Mouse (Mus musculus) hindbrain, embryonic 12.5 days (tissue): ENCODE data around the gene Gm20388. TPM values are rescaled to one million over a fixed set of nuclear protein-coding genes. Genes with fewer than 3 reads are reported as not detected.

Experiments used
- ATAC-seq: fragments of 200-750 bp; cut with Nextera tagmentation; 2 replicates; pipeline ENCODE4 v1.8.0; 2017; ENCODE audit warnings: moderate TSS enrichment; ENCODE audit not compliant: low FRiP score
- H3K27ac ChIP-seq: fragments of 300-500 bp; sonication (generic); 2 replicates; pipeline ENCODE4 v1.5.1; 2016; ENCODE audit warnings: mild to moderate bottlenecking
- H3K27me3 ChIP-seq: fragments of 300-500 bp; sonication (generic); 2 replicates; pipeline ENCODE4 v1.6.1; 2016; ENCODE audit warnings: mild to moderate bottlenecking
- H3K36me3 ChIP-seq: fragments of 300-500 bp; sonication (generic); 2 replicates; pipeline ENCODE4 v1.6.1; 2016; ENCODE audit warnings: mild to moderate bottlenecking
- H3K4me1 ChIP-seq: fragments of 300-500 bp; sonication (generic); 2 replicates; pipeline ENCODE4 v1.6.1; 2016
- H3K4me2 ChIP-seq: fragments of 300-500 bp; sonication (generic); replicated peaks from 2 replicates; pipeline ENCODE4 v1.6.1; 2016; ENCODE audit warnings: mild to moderate bottlenecking
- H3K4me3 ChIP-seq: fragments of 300-500 bp; sonication (generic); 2 replicates; pipeline ENCODE4 v1.5.1; 2016; ENCODE audit warnings: mild to moderate bottlenecking
- H3K9ac ChIP-seq: fragments of 300-500 bp; sonication (generic); 2 replicates; pipeline ENCODE4 v1.6.1; 2016; ENCODE audit warnings: mild to moderate bottlenecking, moderate library complexity
- H3K9me3 ChIP-seq: fragments of 300-500 bp; sonication (generic); replicated peaks from 2 replicates; pipeline ENCODE4 v1.6.1; 2016; ENCODE audit warnings: mild to moderate bottlenecking
- WGBS: fragments of 180-500 bp; shearing (Covaris S2); methylation state at CpG from one replicate; pipeline ENCODE4 v1.1.7; 2016; 5-methylcytosine and 5-hydroxymethylcytosine counted together
- polyA plus RNA-seq: library from polyadenylated mRNA; unstranded; fragments of >200 nt; fragmentation: Nextera tagmentation; extraction: Ambion mirVana; gene quantifications from 2 replicates; pipeline ENCODE4 v1.2.1, GENCODE M21; 2016

The Gm20388 gene
- polyA plus RNA-seq, 1 experiment from 2014 or later, result not detected

GRCm38 (mm10) chr8:120859881-120860280, 949.2 kb downstream of the Gm20388 start:
- no peak for ATAC-seq

GRCm38 (mm10) chr8:120860423-120861126, 949.9 kb downstream of the Gm20388 start:
- H3K9ac ChIP-seq, result no peak overlapping the region
- no peak overlapping the region for H3K4me3 ChIP-seq
- H3K27me3 ChIP-seq, result peaks cover 7% of the 10 kb centered on the region
- 70% methylated on average over 24 of the region's 24 CpGs for WGBS
- no peaks in the 10 kb centered on the region for H3K36me3 ChIP-seq
- no peak for ATAC-seq
- no peak overlapping the region for H3K27ac ChIP-seq
- H3K4me1 ChIP-seq, result peaks cover 3% of the 10 kb centered on the region; the same call in 1 of the 2 replicates
- no peaks in the 10 kb centered on the region for H3K9me3 ChIP-seq
- H3K4me2 ChIP-seq, result no peak overlapping the region

More at GRCm38 (mm10) chr8:120859881-120860280, 949.2 kb downstream of the Gm20388 start:
- Histone ChIP-seq H3K27ac (no peak overlapping the region), H3K9me3 (no peaks in the 10 kb centered on the region), H3K27me3 (peaks cover 7% of the 10 kb centered on the region), H3K36me3 (no peaks in the 10 kb centered on the region), H3K9ac (no peak overlapping the region), H3K4me3 (no peak overlapping the region), H3K4me1 (peaks cover 3% of the 10 kb centered on the region; the same call in 1 of the 2 replicates), H3K4me2 (no peak overlapping the region)
- WGBS, result 79% methylated on average over 14 of the region's 14 CpGs

GRCm38 (mm10) chr8:120863683-120864082, 953.0 kb downstream of the Gm20388 start:
- no peak overlapping the region for H3K9ac ChIP-seq
- no peaks in the 10 kb centered on the region for H3K36me3 ChIP-seq
- no peak overlapping the region for H3K4me2 ChIP-seq
- no peaks in the 10 kb centered on the region for H3K9me3 ChIP-seq
- ATAC-seq, result no peak
- no peak overlapping the region for H3K4me3 ChIP-seq
- H3K4me1 ChIP-seq, result peaks cover 3% of the 10 kb centered on the region; the same call in 1 of the 2 replicates
- H3K27ac ChIP-seq, result no peak overlapping the region
- 90% methylated on average over 4 of the region's 4 CpGs for WGBS
- peaks cover 2% of the 10 kb centered on the region; the same call in 1 of the 2 replicates for H3K27me3 ChIP-seq

- Histone ChIP-seq H3K9ac (no peak overlapping the region), H3K36me3 (no peaks in the 10 kb centered on the region), H3K4me2 (no peak overlapping the region), H3K27me3 (no peaks in the 10 kb centered on the region), H3K4me3 (no peak overlapping the region), H3K4me1 (no peaks in the 10 kb centered on the region), H3K9me3 (no peaks in the 10 kb centered on the region), H3K27ac (no peak overlapping the region)
- WGBS, result 70% methylated on average over 6 of the region's 6 CpGs
- no peak for ATAC-seq
These were observed 956.7 kb downstream of the Gm20388 start for GRCm38 (mm10) chr8:120867386-120867785.

GRCm38 (mm10) chr8:120872661-120873060, 962.0 kb downstream of the Gm20388 start:
- Histone ChIP-seq H3K27me3 (peaks cover 3% of the 10 kb centered on the region; the same call in 1 of the 2 replicates), H3K4me3 (no peak overlapping the region), H3K9ac (no peak overlapping the region), H3K27ac (no peak overlapping the region), H3K9me3 (no peaks in the 10 kb centered on the region), H3K4me1 (no peaks in the 10 kb centered on the region), H3K36me3 (no peaks in the 10 kb centered on the region), H3K4me2 (no peak overlapping the region)
- ATAC-seq, result no peak
- 78% methylated on average over 6 of the region's 6 CpGs for WGBS

- ATAC-seq, result no peak
- 81% methylated on average over 24 of the region's 24 CpGs for WGBS
These were observed 965.6 kb downstream of the Gm20388 start for GRCm38 (mm10) chr8:120876010-120876918.

GRCm38 (mm10) chr8:120877005-120877404, 966.4 kb downstream of the Gm20388 start:
- H3K4me3 ChIP-seq, result no peak overlapping the region
- peaks cover 41% of the 10 kb centered on the region for H3K27me3 ChIP-seq
- no peaks in the 10 kb centered on the region for H3K36me3 ChIP-seq
- no peaks in the 10 kb centered on the region for H3K9me3 ChIP-seq
- 84% methylated on average over 7 of the region's 7 CpGs for WGBS
- no peaks in the 10 kb centered on the region for H3K4me1 ChIP-seq
- ATAC-seq, result no peak
- H3K27ac ChIP-seq, result no peak overlapping the region
- no peak overlapping the region for H3K9ac ChIP-seq
- H3K4me2 ChIP-seq, result no peak overlapping the region

More at GRCm38 (mm10) chr8:120876010-120876918, 965.6 kb downstream of the Gm20388 start:
- no peak overlapping the region for H3K4me3 ChIP-seq
- no peaks in the 10 kb centered on the region for H3K4me1 ChIP-seq
- H3K4me2 ChIP-seq, result no peak overlapping the region
- no peaks in the 10 kb centered on the region for H3K9me3 ChIP-seq
- peaks cover 34% of the 10 kb centered on the region for H3K27me3 ChIP-seq
- H3K27ac ChIP-seq, result no peak overlapping the region
- no peaks in the 10 kb centered on the region for H3K36me3 ChIP-seq
- no peak overlapping the region for H3K9ac ChIP-seq

- peaks cover 4% of the 10 kb centered on the region; the same call in 1 of the 2 replicates for H3K4me1 ChIP-seq
- 61% methylated on average over 6 of the region's 6 CpGs for WGBS
- H3K9ac ChIP-seq, result no peak overlapping the region
- H3K27me3 ChIP-seq, result peaks cover 63% of the 10 kb centered on the region
- H3K36me3 ChIP-seq, result no peaks in the 10 kb centered on the region
- no peaks in the 10 kb centered on the region for H3K9me3 ChIP-seq
- no peak for ATAC-seq
- no peak overlapping the region for H3K4me2 ChIP-seq
- H3K4me3 ChIP-seq, result no peak overlapping the region
- no peak overlapping the region for H3K27ac ChIP-seq
These were observed 969.3 kb downstream of the Gm20388 start for GRCm38 (mm10) chr8:120879928-120880327.

GRCm38 (mm10) chr8:120881634-120882033, 971.0 kb downstream of the Gm20388 start:
- peaks cover 4% of the 10 kb centered on the region; the same call in 1 of the 2 replicates for H3K4me1 ChIP-seq
- H3K9me3 ChIP-seq, result no peaks in the 10 kb centered on the region
- no peak overlapping the region for H3K27ac ChIP-seq
- H3K9ac ChIP-seq, result no peak overlapping the region
- H3K4me3 ChIP-seq, result no peak overlapping the region
- WGBS, result 77% methylated on average over 10 of the region's 10 CpGs
- H3K36me3 ChIP-seq, result no peaks in the 10 kb centered on the region
- peaks cover 80% of the 10 kb centered on the region for H3K27me3 ChIP-seq
- no peak for ATAC-seq
- H3K4me2 ChIP-seq, result no peak overlapping the region

- no peaks in the 10 kb centered on the region for H3K36me3 ChIP-seq
- H3K4me3 ChIP-seq, result no peak overlapping the region
- H3K27me3 ChIP-seq, result peaks cover 91% of the 10 kb centered on the region
- peaks cover 4% of the 10 kb centered on the region; the same call in 1 of the 2 replicates for H3K4me1 ChIP-seq
- H3K4me2 ChIP-seq, result no peak overlapping the region
- no peak overlapping the region for H3K27ac ChIP-seq
- ATAC-seq, result no peak
- WGBS, result 11% methylated on average over 13 of the region's 13 CpGs
- no peaks in the 10 kb centered on the region for H3K9me3 ChIP-seq
- H3K9ac ChIP-seq, result no peak overlapping the region
These were observed 972.0 kb downstream of the Gm20388 start for GRCm38 (mm10) chr8:120882657-120883056.

GRCm38 (mm10) chr8:120883369-120883768, 972.7 kb downstream of the Gm20388 start:
- H3K9ac ChIP-seq, result no peak overlapping the region
- no peak for ATAC-seq
- H3K27me3 ChIP-seq, result peaks cover 94% of the 10 kb centered on the region
- no peaks in the 10 kb centered on the region for H3K9me3 ChIP-seq
- no peak overlapping the region; the same call in 1 of the 2 replicates for H3K4me2 ChIP-seq
- H3K4me1 ChIP-seq, result peaks cover 4% of the 10 kb centered on the region; the same call in 1 of the 2 replicates
- 2% methylated on average over 25 of the region's 25 CpGs for WGBS
- H3K36me3 ChIP-seq, result no peaks in the 10 kb centered on the region
- H3K27ac ChIP-seq, result no peak overlapping the region
- H3K4me3 ChIP-seq, result no peak overlapping the region

- no peak overlapping the region for H3K4me3 ChIP-seq
- peaks cover 94% of the 10 kb centered on the region for H3K27me3 ChIP-seq
- ATAC-seq, result no peak
- no peaks in the 10 kb centered on the region for H3K9me3 ChIP-seq
- H3K27ac ChIP-seq, result no peak overlapping the region
- H3K9ac ChIP-seq, result no peak overlapping the region
- no peak overlapping the region for H3K4me2 ChIP-seq
- no peaks in the 10 kb centered on the region for H3K36me3 ChIP-seq
- peaks cover 4% of the 10 kb centered on the region; the same call in 1 of the 2 replicates for H3K4me1 ChIP-seq
- WGBS, result 8% methylated on average over 15 of the region's 15 CpGs
These were observed 973.2 kb downstream of the Gm20388 start for GRCm38 (mm10) chr8:120883853-120884252.
